Mouse (Mus musculus) layer of hippocampus, postnatal 25 days (tissue): ENCODE data around the gene Olfr983. TPM values are rescaled to one million over a fixed set of nuclear protein-coding genes. Genes with fewer than 3 reads are reported as not detected.

Experiments
- DNase-seq, 2 experiments: peaks; one replicate each; pipeline ENCODE4 v3.0.0; 2022; ENCODE audit warnings: mixed read lengths in 2 of 2, low spot score in 1 of 2; ENCODE audit errors: extremely low spot score in 1 of 2
- total RNA-seq, 2 experiments: library from RNA; stranded (reverse); gene quantifications; 2 replicates each; pipeline ENCODE4 v1.2.3; 2021

The Olfr983 gene
- not detected for total RNA-seq

DNA sequence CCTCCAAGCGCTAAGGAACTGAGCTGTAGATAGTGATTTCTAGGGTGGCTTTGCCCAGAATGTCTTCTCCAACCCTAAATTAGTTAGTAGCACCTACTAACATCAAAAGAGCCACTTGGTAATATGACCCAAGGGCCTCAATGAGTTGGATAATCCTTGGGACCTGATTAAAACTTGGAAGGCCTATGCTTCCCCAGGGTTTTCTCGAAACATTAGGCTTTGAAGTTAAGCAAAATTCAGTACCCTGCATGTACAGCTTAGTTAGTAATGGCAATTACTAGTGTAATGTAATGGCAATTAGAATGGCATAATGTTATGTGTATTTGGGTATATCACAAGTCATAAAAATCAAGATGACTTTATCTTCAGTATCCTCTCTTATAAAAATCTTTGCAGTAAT, at the start of gene Olfr983:
TSS of gene Olfr983 (minus strand) at position 101 of the 400 bp plus-strand sequence.
- no peak for DNase-seq

GRCm38 (mm10) chr9:40141544-40141943, 48.1 kb upstream of the Olfr983 start:
- no peak for DNase-seq

GRCm38 (mm10) chr9:40139484-40139883, 46.1 kb upstream of the Olfr983 start:
- DNase-seq: no peak

DNA sequence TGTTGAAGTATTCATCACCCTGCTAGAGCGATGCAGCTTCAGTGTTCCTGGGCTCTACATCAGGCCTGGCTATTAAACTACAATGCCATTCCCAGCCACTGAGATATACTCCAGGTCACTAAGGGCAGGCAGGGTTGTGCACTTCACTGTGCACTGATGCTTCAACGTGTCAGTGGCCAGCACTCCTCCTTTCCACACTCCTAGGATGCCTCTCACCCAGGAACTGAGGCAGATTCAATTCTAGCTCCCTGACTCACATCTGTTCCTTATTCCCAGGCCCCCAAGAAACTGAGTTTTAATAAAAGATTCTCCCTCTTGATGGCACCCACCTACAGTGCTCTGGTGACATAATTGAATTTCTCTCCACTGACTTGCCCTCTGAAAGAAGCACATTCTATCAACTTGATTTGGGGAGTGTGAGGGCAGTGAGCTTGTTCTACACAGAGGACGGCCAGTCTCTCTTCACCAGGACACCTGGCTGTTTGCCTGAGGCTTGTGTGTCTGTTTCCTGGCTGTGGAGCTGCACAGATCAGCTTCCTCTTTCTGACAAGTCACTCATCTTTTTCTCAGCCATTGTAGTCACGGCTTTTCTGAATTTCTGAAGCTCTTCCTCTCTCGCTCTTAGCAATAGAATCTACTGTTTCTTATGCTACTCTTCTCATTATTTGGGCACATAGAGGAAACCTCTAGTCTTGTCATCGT, 43.7 kb upstream of the Olfr983 start:
- DNase-seq: no peak

DNA sequence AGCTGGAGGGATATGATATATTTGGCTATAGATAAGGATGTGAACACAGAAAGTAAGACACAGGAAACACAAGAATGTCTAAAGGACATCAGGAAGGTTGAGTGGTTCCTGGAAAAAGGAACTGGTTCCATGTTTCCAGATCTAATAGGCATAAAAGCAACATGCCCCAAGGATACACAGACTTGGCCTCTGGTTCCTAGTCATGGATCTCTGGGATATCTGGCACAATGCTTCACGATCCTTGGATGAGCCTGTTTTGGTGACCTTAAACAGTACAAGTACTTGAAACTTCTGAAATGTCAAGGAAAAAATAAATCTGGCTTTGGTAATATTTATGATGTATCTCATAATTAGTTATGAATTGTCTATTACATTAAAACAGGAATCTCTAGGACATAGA, 37.2 kb upstream of the Olfr983 start:
- no peak for DNase-seq

GRCm38 (mm10) chr9:40130084-40130483, 36.7 kb upstream of the Olfr983 start, which contains the start of gene Olfr985:
TSS of gene Olfr985 (minus strand) at chr9:40130184.
- DNase-seq: no peak

DNA sequence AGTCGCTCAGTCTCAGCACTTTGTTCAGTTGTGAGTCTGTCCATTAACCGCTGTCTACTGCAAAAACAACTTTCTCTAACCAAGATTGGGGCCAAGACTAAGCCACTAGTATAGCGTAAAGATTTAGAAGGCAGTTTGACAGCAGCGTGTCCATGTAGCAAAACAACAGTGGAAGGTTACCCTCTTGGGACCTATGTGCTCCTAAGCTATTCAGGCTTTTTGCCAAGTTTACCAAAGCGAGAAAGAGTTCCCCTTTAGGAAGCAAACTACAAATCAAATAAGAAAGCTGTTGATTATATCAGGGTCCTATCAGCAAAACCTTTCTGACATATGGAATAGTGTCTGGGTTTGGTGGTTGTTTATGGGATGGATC, 23.9 kb upstream of the Olfr983 start:
- DNase-seq: no peak

GRCm38 (mm10) chr9:40116645-40117286, 23.4 kb upstream of the Olfr983 start:
- no peak for DNase-seq

GRCm38 (mm10) chr9:40114106-40114505, 20.7 kb upstream of the Olfr983 start, which contains the start of gene Olfr984:
TSS of gene Olfr984 (minus strand) at chr9:40114206.
- DNase-seq: no peak

DNA sequence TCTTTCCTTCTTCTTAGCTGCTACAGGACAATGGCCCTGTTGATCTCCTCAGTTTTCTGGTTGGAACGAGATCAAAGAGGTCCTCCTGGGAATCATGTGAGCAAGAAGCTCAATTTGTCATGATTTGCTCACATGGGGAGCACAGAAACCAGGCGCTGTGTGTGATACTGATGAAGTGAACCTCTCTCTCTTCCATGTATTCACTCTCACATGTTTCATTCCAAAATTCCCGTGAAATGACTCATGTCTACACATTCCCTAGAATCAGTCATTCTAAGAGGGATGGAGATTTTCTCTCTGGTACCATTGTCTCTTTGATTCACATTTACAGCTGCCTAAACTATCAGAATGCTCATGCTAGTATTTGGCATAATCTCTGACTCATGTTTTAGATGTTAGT, 1.4 kb upstream of the Olfr983 start:
- DNase-seq: no peak

DNA sequence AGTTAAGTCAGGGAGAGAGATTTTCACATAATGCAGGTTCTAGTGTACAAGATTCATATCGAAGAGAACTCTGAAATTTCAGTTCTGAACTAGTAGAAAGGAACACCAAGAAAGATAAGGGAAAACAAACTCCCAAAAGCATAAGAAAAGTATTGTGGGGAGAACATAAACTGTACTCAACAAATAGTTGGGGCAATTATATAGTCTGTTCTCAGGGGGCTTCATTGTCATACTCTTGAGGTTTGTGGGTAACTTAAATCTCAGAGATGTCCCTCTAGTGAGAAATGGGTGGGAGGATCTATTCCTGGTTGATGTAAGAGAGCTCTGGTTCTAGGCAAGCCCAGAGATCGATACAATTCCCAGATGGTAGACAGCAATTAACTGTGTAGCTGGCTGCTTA, 19.9 kb downstream of the Olfr983 start, which contains the start of gene Olfr982:
TSS of gene Olfr982 (plus strand) at position 301 of the 400 bp plus-strand sequence.
- DNase-seq: no peak

DNA sequence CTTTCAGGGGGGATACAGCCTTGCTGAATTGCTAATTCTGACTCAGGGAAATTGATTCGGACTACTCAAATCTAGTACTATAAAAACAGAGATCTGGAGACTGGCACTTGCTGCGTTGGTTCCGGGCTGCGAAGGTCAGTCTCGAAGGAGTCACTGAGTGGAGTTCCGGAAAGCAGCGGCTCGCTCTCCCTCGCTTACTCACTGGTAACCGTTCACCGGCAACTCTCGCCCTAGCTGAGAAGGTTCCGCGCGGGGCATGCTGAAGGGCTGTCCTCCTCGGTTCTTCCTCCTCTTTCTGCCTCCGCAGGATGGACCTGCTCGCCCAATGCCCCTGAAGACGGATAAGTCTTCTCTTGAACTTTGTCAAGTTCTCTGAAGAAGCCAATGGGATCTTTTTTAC, 43.3 kb downstream of the Olfr983 start:
- no peak for DNase-seq

Other genes with a start within 250 kb of the Olfr983 start
- gene Olfr972, start 227.2 kb downstream of the Olfr983 start, total RNA-seq: not detected
- not detected for gene Olfr229, start 186.3 kb downstream of the Olfr983 start, total RNA-seq
- not detected for gene Olfr974, start 156.1 kb downstream of the Olfr983 start, total RNA-seq
- not detected for gene Olfr975, start 141.5 kb downstream of the Olfr983 start, total RNA-seq
- not detected for gene Olfr976, start 132.5 kb downstream of the Olfr983 start, total RNA-seq
- not detected for gene Olfr978, start 101.5 kb downstream of the Olfr983 start, total RNA-seq
- not detected for gene Olfr979, start 90.1 kb downstream of the Olfr983 start, total RNA-seq
- gene Olfr980, start 84.0 kb downstream of the Olfr983 start, total RNA-seq: not detected
- gene Olfr981, start 72.1 kb downstream of the Olfr983 start, total RNA-seq: not detected
- not detected for gene Olfr982, start 19.8 kb downstream of the Olfr983 start, total RNA-seq
- gene Olfr984, start 20.6 kb upstream of the Olfr983 start, total RNA-seq: not detected
- not detected for gene Olfr985, start 36.6 kb upstream of the Olfr983 start, total RNA-seq
- not detected for gene Tmem225, start 54.5 kb upstream of the Olfr983 start, total RNA-seq
- gene Olfr986, start 87.3 kb upstream of the Olfr983 start, total RNA-seq: under 1 TPM in 1 of 2 experiments, not detected in 1; 0.14 TPM
- 1 to 10 TPM; 3.4 to 3.8 TPM for gene Zfp202, start 98.7 kb upstream of the Olfr983 start, total RNA-seq
- 100 to 1,000 TPM; 248 to 274 TPM for gene Scn3b, start 175.6 kb upstream of the Olfr983 start, total RNA-seq